Mouse (Mus musculus) megakaryocyte, embryonic 14.5 days (primary cell): ENCODE data around the gene Gm9803.

Experiments
- FLI1 ChIP-seq: IDR thresholded peaks from 2 replicates; pipeline ENCODE4 v1.6.1; 2012; ENCODE audit warnings: low read length, inconsistent platforms, mixed read lengths
- GATA1 ChIP-seq: IDR thresholded peaks from 3 replicates; pipeline ENCODE4 v1.6.1; 2012; ENCODE audit warnings: mixed read lengths, low read length, inconsistent platforms, borderline replicate concordance

DNA sequence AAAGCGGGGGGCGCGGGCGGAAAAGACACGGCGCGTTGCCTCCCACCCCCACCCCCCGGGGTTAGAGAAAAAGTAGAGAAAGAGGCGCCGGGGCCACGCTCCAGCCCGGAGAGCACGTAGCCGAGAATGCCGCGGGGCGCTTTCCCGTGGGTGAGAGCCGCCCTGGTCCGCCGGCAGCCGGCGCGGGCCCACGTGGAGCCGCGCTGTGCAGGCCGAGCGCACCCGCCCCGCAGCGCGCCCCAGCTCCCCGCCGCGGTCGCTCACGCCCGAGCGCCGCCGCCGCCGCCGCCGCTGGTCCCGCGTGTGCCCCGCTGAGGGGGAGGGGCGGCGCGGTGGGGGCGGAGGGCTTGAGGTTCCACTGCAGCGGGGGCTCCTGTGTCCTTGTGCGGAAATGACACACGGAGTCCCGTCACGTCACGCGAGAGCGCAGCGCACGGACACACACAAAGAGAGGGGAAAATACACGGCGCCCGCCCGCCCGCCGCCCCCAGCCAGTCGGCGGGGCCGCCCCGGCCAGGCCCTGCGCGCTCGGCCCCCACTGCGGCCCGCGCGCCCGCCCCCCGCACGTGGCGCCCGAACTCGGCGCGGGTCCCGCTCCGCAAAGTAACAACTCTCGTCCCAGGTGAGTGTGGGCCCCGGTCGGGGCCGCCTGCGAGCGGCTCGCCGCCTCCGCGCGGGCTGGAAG lies 45.0 kb upstream of the Gm9803 start, which contains the start of gene Bend3:
- TF ChIP-seq GATA1 = no peak
- no peak for TF ChIP-seq FLI1
